Mouse (Mus musculus): ENCODE results near the gene Ropn1. TPM values are rescaled to one million over a fixed set of nuclear protein-coding genes. Genes with fewer than 3 reads are reported as not detected.
"Not testable (repeated sequence)": the region's sequence is repeated elsewhere in the genome, so short reads cannot be mapped to it uniquely, and the experiment has no call there.

Ropn1 gene
- polyA plus RNA-seq, 1 experiment, result not detected

DNA sequence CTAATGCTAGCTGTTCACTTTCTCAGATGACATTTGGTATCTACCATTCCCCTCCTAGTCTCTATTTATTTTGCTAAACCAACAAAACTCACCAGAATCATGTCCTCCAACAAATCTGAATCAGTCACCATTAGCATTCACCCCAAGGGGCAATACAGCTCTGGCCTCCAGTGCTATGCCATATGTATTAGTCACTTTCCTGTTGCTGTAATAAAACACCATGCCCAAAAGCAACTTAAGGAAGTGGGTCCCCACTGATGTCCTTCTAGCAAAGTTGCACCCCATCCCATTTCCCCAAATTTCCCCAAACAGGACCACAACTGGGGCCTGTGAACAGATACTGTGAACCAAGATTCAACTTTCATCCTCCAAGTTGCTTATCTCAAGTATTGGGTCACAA lies 32.1 kb downstream of the Ropn1 start:
- no peak overlapping the region for H3K4me3 ChIP-seq (ENCODE audit: control insufficient read depth, insufficient read depth, low read length)
- no peak overlapping the region for H3K27ac ChIP-seq (ENCODE audit: control insufficient read depth, insufficient read depth, low read length)
- no peaks in the 10 kb centered on the region for H3K36me3 ChIP-seq (ENCODE audit: control insufficient read depth, insufficient read depth, low read length)
- DNase-seq, result no peak
- no peaks in the 10 kb centered on the region for H3K4me1 ChIP-seq (replicated peaks; ENCODE audit: control insufficient read depth, insufficient read depth, low read length)
- TF ChIP-seq CTCF (IDR thresholded peaks at IDR 0.05; ENCODE audit: borderline replicate concordance, control insufficient read depth, extremely low read depth, insufficient read depth, low read length, poor library complexity) (no peak), POLR2A (IDR thresholded peaks at IDR 0.05; ENCODE audit: control insufficient read depth, extremely low read depth, insufficient read depth, low read length, poor library complexity) (no peak)
- H3K27me3 ChIP-seq (ENCODE audit: control insufficient read depth, insufficient read depth, low read length), result no peaks in the 10 kb centered on the region

DNA sequence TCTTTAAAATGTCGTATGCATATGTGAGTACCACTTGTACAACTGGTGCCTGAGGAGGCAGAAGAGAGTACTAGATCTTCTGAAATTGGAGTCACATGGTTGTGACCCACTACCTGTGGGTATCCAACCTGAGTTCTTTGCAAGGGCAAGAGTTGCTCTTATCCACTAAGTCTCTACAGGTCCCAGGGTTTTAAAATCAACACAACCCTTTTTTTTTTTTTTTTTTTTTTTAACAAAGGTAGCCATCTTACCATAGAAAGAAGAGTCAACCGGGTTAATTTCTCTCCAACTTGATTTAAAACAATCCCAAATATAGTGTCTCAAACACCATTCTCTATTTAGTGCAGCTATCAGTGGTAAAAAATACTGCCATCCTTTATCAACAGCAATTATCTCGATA lies 40.2 kb downstream of the Ropn1 start:
- Histone ChIP-seq H3K27me3 (ENCODE audit: control insufficient read depth, insufficient read depth, low read length) (no peaks in the 10 kb centered on the region), H3K36me3 (ENCODE audit: control insufficient read depth, insufficient read depth, low read length) (no peaks in the 10 kb centered on the region), H3K27ac (ENCODE audit: control insufficient read depth, insufficient read depth, low read length) (no peak overlapping the region), H3K4me3 (ENCODE audit: control insufficient read depth, insufficient read depth, low read length) (no peak overlapping the region), H3K4me1 (replicated peaks; ENCODE audit: control insufficient read depth, insufficient read depth, low read length) (peaks cover 5% of the 10 kb centered on the region)
- TF ChIP-seq CTCF (IDR thresholded peaks at IDR 0.05; ENCODE audit: borderline replicate concordance, control insufficient read depth, extremely low read depth, insufficient read depth, low read length, poor library complexity) (no peak), POLR2A (IDR thresholded peaks at IDR 0.05; ENCODE audit: control insufficient read depth, extremely low read depth, insufficient read depth, low read length, poor library complexity) (no peak)
- 85% methylated on average over 3 of the region's 3 CpGs for WGBS
- DNase-seq, result no peak

DNA sequence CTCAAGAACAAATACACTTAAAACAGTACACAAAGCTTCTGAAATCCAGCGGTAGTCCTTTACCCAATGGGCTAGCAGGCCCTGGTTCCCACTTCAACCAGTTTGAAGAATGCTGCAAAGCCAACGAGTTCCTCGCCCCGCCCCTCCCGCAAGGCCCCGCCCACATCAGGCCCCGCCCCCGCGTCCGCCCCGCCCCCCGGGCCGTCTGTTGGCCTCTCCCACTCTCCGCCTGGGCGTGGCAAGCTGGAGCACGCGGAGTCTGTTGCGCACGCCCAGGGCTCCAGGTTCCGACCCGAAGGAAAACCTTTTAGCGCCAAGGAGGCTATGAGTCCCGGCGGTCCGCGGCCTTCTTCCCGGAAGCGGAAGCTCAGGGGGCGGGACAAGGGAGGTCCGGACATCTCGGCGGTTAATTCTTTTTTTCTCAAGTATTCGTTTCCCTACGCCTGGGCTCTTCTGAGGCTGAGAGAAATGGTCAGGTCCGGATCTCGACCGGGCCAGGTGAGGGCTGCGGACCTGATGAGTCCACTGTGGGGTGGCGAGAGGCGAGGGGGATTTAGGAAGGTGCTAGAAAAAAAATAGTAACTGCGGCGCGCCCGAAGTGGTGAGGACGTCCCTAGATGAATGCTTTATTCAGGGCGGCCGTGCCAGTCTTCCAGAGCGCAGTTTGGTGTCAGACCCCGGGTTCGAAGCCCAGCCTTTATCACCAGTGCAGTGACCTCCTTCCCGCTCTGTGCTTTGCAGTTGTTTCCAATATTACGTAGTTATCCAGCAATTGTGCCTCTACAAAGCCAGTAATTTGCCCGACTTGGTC lies 40.8 kb downstream of the Ropn1 start, which contains the start of gene Ccdc14:
Ccdc14 (plus strand) TSS at position 283 of the 811 bp plus-strand sequence.
- H3K4me1 ChIP-seq (replicated peaks; ENCODE audit: control insufficient read depth, insufficient read depth, low read length), result peaks cover 5% of the 10 kb centered on the region
- TF ChIP-seq POLR2A (IDR thresholded peaks at IDR 0.05; ENCODE audit: control insufficient read depth, extremely low read depth, insufficient read depth, low read length, poor library complexity) (no peak), CTCF (IDR thresholded peaks at IDR 0.05; ENCODE audit: borderline replicate concordance, control insufficient read depth, extremely low read depth, insufficient read depth, low read length, poor library complexity) (no peak)
- DNase-seq, result peak; percentile 81
- 1% methylated on average over 53 of the region's 53 CpGs for WGBS
- H3K27ac ChIP-seq (ENCODE audit: control insufficient read depth, insufficient read depth, low read length), result peak within 1 kb of the TSS; percentile 33; the same call in 1 of the 2 replicates
- no peaks in the 10 kb centered on the region for H3K36me3 ChIP-seq (ENCODE audit: control insufficient read depth, insufficient read depth, low read length)
- no peaks in the 10 kb centered on the region for H3K27me3 ChIP-seq (ENCODE audit: control insufficient read depth, insufficient read depth, low read length)
- peak within 1 kb of the TSS; percentile 81 for H3K4me3 ChIP-seq (ENCODE audit: control insufficient read depth, insufficient read depth, low read length)

DNA sequence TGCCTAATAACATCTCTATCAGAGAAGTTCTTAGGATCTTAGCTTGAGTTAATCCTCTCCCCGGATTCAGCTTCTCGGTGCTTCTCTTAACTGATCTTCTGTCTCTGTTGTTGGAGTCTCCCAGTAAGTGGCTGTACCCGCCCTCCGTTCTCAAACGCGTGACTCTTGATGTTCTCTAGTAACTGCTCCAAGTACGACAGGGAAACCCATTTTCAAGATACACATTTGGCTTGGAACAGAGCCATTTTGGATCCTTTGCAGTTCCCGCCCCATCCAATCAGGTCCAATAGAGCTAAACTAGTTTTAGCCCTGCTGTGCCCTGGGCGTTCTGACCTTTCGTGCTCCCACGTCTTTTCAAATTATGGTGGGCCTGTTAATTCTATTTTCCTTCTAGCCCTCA lies 41.4 kb downstream of the Ropn1 start:
- 38% methylated on average over 11 of the region's 11 CpGs for WGBS
- no peaks in the 10 kb centered on the region for H3K27me3 ChIP-seq (ENCODE audit: control insufficient read depth, insufficient read depth, low read length)
- peak; percentile 4 for DNase-seq
- peak overlapping the region; percentile 81 for H3K4me3 ChIP-seq (ENCODE audit: control insufficient read depth, insufficient read depth, low read length)
- no peak for TF ChIP-seq CTCF (IDR thresholded peaks at IDR 0.05; ENCODE audit: borderline replicate concordance, control insufficient read depth, extremely low read depth, insufficient read depth, low read length, poor library complexity)
- no peaks in the 10 kb centered on the region for H3K36me3 ChIP-seq (ENCODE audit: control insufficient read depth, insufficient read depth, low read length)
- H3K4me1 ChIP-seq (replicated peaks; ENCODE audit: control insufficient read depth, insufficient read depth, low read length), result peaks cover 5% of the 10 kb centered on the region
- no peak overlapping the region for H3K27ac ChIP-seq (ENCODE audit: control insufficient read depth, insufficient read depth, low read length)

DNA sequence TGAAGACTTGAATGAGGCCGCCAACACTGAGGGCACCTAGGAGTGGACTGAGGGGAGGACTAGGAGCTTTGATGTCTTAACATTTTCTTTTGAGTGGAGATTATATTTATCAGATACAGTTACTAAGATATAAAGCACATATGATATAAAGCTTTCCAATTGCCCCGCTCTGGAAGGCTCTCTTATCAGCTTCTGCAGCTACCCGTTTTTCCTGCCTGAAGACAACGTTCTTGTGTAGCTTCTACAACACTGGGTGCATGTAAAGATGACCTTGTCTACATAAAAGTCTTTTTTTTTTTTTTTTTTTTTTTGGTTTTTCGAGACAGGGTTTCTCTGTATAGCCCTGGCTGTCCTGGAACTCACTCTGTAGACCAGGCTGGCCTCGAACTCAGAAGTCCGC lies 44.8 kb downstream of the Ropn1 start:
- no peak for TF ChIP-seq CTCF (IDR thresholded peaks at IDR 0.05; ENCODE audit: borderline replicate concordance, control insufficient read depth, extremely low read depth, insufficient read depth, low read length, poor library complexity)
- TF ChIP-seq POLR2A (IDR thresholded peaks at IDR 0.05; ENCODE audit: control insufficient read depth, extremely low read depth, insufficient read depth, low read length, poor library complexity), result no peak
- peaks cover 5% of the 10 kb centered on the region for H3K4me1 ChIP-seq (replicated peaks; ENCODE audit: control insufficient read depth, insufficient read depth, low read length)

DNA sequence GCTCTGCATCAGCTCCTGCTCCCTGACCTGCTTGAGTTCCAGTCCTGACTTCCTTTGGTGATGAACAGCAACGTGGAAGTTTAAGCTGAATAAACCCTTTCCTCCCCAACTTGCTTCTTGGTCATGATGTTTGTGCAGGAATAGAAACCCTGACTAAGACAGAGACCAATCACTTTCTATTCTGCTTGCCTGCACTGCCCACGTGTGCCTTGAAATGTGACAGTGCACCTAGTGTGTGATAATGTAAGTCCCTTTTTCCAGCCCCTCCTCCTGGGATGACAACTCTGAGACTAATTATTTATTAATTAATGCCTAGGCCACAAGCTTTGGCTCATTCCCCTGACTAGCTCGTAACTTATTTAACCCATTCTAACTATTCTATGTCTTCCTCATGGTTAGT lies 49.0 kb downstream of the Ropn1 start:
- not testable (repeated sequence) for DNase-seq; H3K4me3 ChIP-seq (ENCODE audit: control insufficient read depth, insufficient read depth, low read length); H3K36me3 ChIP-seq (ENCODE audit: control insufficient read depth, insufficient read depth, low read length); H3K27ac ChIP-seq (ENCODE audit: control insufficient read depth, insufficient read depth, low read length); H3K27me3 ChIP-seq (ENCODE audit: control insufficient read depth, insufficient read depth, low read length); H3K4me1 ChIP-seq (replicated peaks; ENCODE audit: control insufficient read depth, insufficient read depth, low read length)
- WGBS, result 86% methylated on average over 3 of the region's 3 CpGs

More for the DNA sequence above, 44.8 kb downstream of the Ropn1 start:
- H3K27me3 ChIP-seq (ENCODE audit: control insufficient read depth, insufficient read depth, low read length), result no peaks in the 10 kb centered on the region
- WGBS, result 98% methylated on average over 6 of the region's 7 CpGs
- no peak for DNase-seq
- H3K36me3 ChIP-seq (ENCODE audit: control insufficient read depth, insufficient read depth, low read length), result no peaks in the 10 kb centered on the region
- no peak overlapping the region for H3K27ac ChIP-seq (ENCODE audit: control insufficient read depth, insufficient read depth, low read length)
- H3K4me3 ChIP-seq (ENCODE audit: control insufficient read depth, insufficient read depth, low read length), result no peak overlapping the region
